Mouse (Mus musculus) ZHBTc4 (cell line): ENCODE measurements around the gene Ankrd37.

ENCODE experiments used
- DNase-seq: peaks from one replicate; pipeline ENCODE4 v3.0.0-alpha.2; 2011; ENCODE audit warnings: low read depth, low spot score

The Ankrd37 gene

GRCm38 (mm10) chr8:46005596-46005995 lies at the start of gene Ankrd37:
TSS of gene Ankrd37 (minus strand) at chr8:46005707.
- DNase-seq, result no peak

- no peak for DNase-seq
Observed at GRCm38 (mm10) chr8:46040260-46040659, 34.8 kb upstream of the Ankrd37 start.

GRCm38 (mm10) chr8:46039666-46040065 lies 34.2 kb upstream of the Ankrd37 start:
- no peak for DNase-seq

- DNase-seq, result no peak
Observed at GRCm38 (mm10) chr8:46036217-46036616, 30.7 kb upstream of the Ankrd37 start.

GRCm38 (mm10) chr8:46024392-46024791 lies 18.9 kb upstream of the Ankrd37 start:
- DNase-seq, result no peak

- no peak for DNase-seq
Observed at GRCm38 (mm10) chr8:46022758-46023157, 17.3 kb upstream of the Ankrd37 start.

- DNase-seq, result no peak
Observed at GRCm38 (mm10) chr8:46022203-46022602, 16.7 kb upstream of the Ankrd37 start.

GRCm38 (mm10) chr8:46010746-46011680 lies 5.5 kb upstream of the Ankrd37 start:
- DNase-seq, result peak; percentile 22

GRCm38 (mm10) chr8:46010306-46010705 lies 4.8 kb upstream of the Ankrd37 start:
- DNase-seq, result no peak

- no peak for DNase-seq
Observed at GRCm38 (mm10) chr8:46007050-46007672, 1.7 kb upstream of the Ankrd37 start.

- DNase-seq, result peak; percentile 99
Observed at GRCm38 (mm10) chr8:45999784-46000705, 5.5 kb downstream of the Ankrd37 start.

- peak; percentile 36 for DNase-seq
Observed at GRCm38 (mm10) chr8:45999138-45999783, 6.2 kb downstream of the Ankrd37 start, which contains the start of gene Lrp2bp. TSS of gene Lrp2bp (plus strand) at chr8:45999303.

- no peak for DNase-seq
Observed at GRCm38 (mm10) chr8:45998228-45998627, 7.3 kb downstream of the Ankrd37 start.

GRCm38 (mm10) chr8:45995576-45995975 lies 9.9 kb downstream of the Ankrd37 start:
- DNase-seq, result no peak

GRCm38 (mm10) chr8:45994111-45994510 lies 11.4 kb downstream of the Ankrd37 start:
- peak; percentile 72 for DNase-seq

GRCm38 (mm10) chr8:45990631-45991310 lies 14.7 kb downstream of the Ankrd37 start:
- DNase-seq, result no peak

- DNase-seq, result no peak
Observed at GRCm38 (mm10) chr8:45988189-45988588, 17.3 kb downstream of the Ankrd37 start.

- no peak for DNase-seq
Observed at GRCm38 (mm10) chr8:45986665-45987064, 18.8 kb downstream of the Ankrd37 start.

GRCm38 (mm10) chr8:45975837-45976468 lies 29.6 kb downstream of the Ankrd37 start:
- no peak for DNase-seq
